Mouse (Mus musculus) G1E (cell line): ENCODE results near the gene Dcun1d2.

Source experiments
- CTCF ChIP-seq: IDR thresholded peaks from 2 replicates; pipeline ENCODE4 v1.5.1; 2012; ENCODE audit warnings: low read depth, low read length, inconsistent platforms, mixed read lengths
- GATA1 ChIP-seq: IDR thresholded peaks from 2 replicates; pipeline ENCODE4 v1.6.1; 2012; ENCODE audit warnings: borderline replicate concordance, low read length, inconsistent platforms, mixed read lengths
- GATA2 ChIP-seq: IDR thresholded peaks from 2 replicates; pipeline ENCODE4 v1.6.1; 2012; ENCODE audit warnings: low read depth, low read length, inconsistent platforms, borderline replicate concordance
- POLR2AphosphoS5 ChIP-seq: IDR thresholded peaks from 2 replicates; pipeline ENCODE4 v1.6.1; 2012; ENCODE audit warnings: low read depth, low read length, inconsistent platforms; ENCODE audit not compliant: insufficient replicate concordance
- TAL1 ChIP-seq: conservative IDR thresholded peaks from 2 replicates; pipeline ENCODE4 v1.6.1; 2012; ENCODE audit warnings: low read depth, low read length, inconsistent platforms, mixed read lengths

DNA sequence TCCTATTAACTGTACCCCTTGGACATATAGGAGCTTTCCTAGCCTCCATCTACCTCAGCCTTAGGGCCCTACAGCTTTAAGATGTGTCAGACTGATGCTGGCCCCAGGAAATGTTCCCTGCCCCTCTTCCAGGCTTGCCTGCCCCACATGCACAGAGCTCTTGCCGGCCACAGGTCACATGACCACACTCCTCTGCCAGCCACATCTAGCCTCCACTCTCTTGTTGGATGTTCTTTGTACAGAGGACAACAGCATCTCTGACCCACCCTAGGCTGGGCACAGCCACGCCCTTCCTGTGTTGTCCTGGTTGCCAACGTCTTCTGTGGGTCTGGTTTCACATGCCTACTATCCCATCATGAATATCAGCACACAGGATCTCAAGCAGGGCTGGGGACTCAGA is 60.7 kb downstream of the Dcun1d2 start:
- TF ChIP-seq CTCF (no peak), POLR2AphosphoS5 (no peak), GATA2 (no peak), GATA1 (no peak), TAL1 (no peak)
